Comparison of ENCODE assay signal across 8 mouse cellular contexts in genomic region chr12:110416244-110416643, GRCm38 (mm10). TPM values are rescaled to one million over a fixed set of nuclear protein-coding genes. Genes with fewer than 3 reads are reported as not detected.
DNase-seq lines count a peak whose midpoint lies in the region; ATAC-seq and TF ChIP-seq lines count a peak whose summit lies in the region.

No protein-coding gene starts in this region.

- 38% methylated on average over 3 of the region's 3 CpGs for WGBS in lung, adult 2 months

- ATAC-seq in erythroblast, adult 5-6 weeks (replicated peaks; ENCODE audit: low FRiP score, poor library complexity, severe bottlenecking) = no peak

- peak; percentile 33 for DNase-seq in gastrocnemius, postnatal 14 days
- DNase-seq in gastrocnemius, postnatal 25 days = no peak
- DNase-seq in 3T3-L1 (ENCODE audit: low read depth, low spot score) (peak; percentile 65), NIH3T3 (ENCODE audit: low read depth) (peak; percentile 71)
- DNase-seq in lung, adult 2 months = no peak
- DNase-seq in ovary, postnatal 10 days (ENCODE audit: low spot score) = no peak
- DNase-seq in left cerebral cortex, adult 11 months (ENCODE audit: low spot score) = no peak

- peaks cover 2% of the 10 kb centered on the region; the same call in 1 of the 2 replicates for H3K4me1 ChIP-seq in lung, adult 2 months (ENCODE audit: control insufficient read depth, insufficient read depth, low read length)

- H3K4me3 ChIP-seq in lung, adult 2 months (replicated peaks; ENCODE audit: extremely low read depth, low read depth, low read length) = no peak overlapping the region

- TF ChIP-seq POLR2A in lung, adult 2 months (IDR thresholded peaks at IDR 0.05; ENCODE audit: borderline replicate concordance, extremely low read depth, low read depth, low read length) = no peak

- peak; percentile 29; the same call in 1 of the 2 replicates for TF ChIP-seq CTCF in lung, adult 2 months (IDR thresholded peaks at IDR 0.05; ENCODE audit: insufficient read depth, low read length)

- intact Hi-C loops in gastrocnemius, postnatal 14 days (cut with DNase I; ENCODE audit: low total_unique reads) = no loop called here

RNA-seq across cellular contexts. Expression of gene Ppp2r5c, which starts 30.7 kb away (rescaled TPM):
- total RNA-seq in gastrocnemius, postnatal 14 days (2021) = 10 to 100 TPM; 60.2 to 61.9 TPM
- total RNA-seq in gastrocnemius, postnatal 25 days (2021) = 10 to 100 TPM; 64.0 to 65.0 TPM
- polyA plus RNA-seq in lung, adult 2 months (2012; rRNA removed) = 30.4 and 45.1 TPM in 2 replicates
- total RNA-seq in erythroblast, adult 5-6 weeks (2015; ENCODE audit: low replicate concordance) = 41.1 and 42.6 TPM in 2 replicates
- total RNA-seq in erythroblast, adult 5-6 weeks (2017; ENCODE audit: low replicate concordance) = 60.8 and 61.2 TPM in 2 replicates

Comparison
In these comparisons a context has a peak if more than half of its experiments do, and no peak if none do; other contexts are left out.
1. DNase-seq: peak in gastrocnemius, postnatal 14 days (single experiment), 3T3-L1 (single experiment) and NIH3T3 (single experiment); none in gastrocnemius, postnatal 25 days (single experiment), lung, adult 2 months (single experiment), ovary, postnatal 10 days (single experiment) and left cerebral cortex, adult 11 months (single experiment).